Mouse (Mus musculus): ENCODE data around the gene Bloc1s3. TPM values are rescaled to one million over a fixed set of nuclear protein-coding genes. Genes with fewer than 3 reads are reported as not detected.

Bloc1s3 gene
- polyA plus RNA-seq, 2 experiments from 2014 or later = 0.90 to 0.91 TPM

Other genes starting within 250 kb of the Bloc1s3 start
- 100 to 1,000 TPM in 1 of 2 experiments, 10 to 100 TPM in 1; 96.0 to 113 TPM for gene Vasp, start 236.6 kb downstream of the Bloc1s3 start, polyA plus RNA-seq (2017; shearing (Covaris generic))
- gene Ppm1n, start 228.3 kb downstream of the Bloc1s3 start, polyA plus RNA-seq (2017; shearing (Covaris generic)) = 1 to 10 TPM; 1.1 to 1.2 TPM
- gene Rtn2, start 225.7 kb downstream of the Bloc1s3 start, polyA plus RNA-seq (2017; shearing (Covaris generic)) = not detected
- gene Fosb, start 198.3 kb downstream of the Bloc1s3 start, polyA plus RNA-seq (2017; shearing (Covaris generic)) = 1 to 10 TPM in 1 of 2 experiments, under 1 TPM in 1; 0.79 to 1.1 TPM
- gene Ercc1, start 163.6 kb downstream of the Bloc1s3 start, polyA plus RNA-seq (2017; shearing (Covaris generic)) = 10 to 100 TPM; 61.1 to 72.3 TPM
- 10 to 100 TPM; 19.4 to 20.2 TPM for gene Cd3eap, start 148.9 kb downstream of the Bloc1s3 start, polyA plus RNA-seq (2017; shearing (Covaris generic))
- gene Ppp1r13l, start 148.6 kb downstream of the Bloc1s3 start, polyA plus RNA-seq (2017; shearing (Covaris generic)) = under 1 TPM in 1 of 2 experiments, not detected in 1; 0.17 TPM
- gene Ercc2, start 126.4 kb downstream of the Bloc1s3 start, polyA plus RNA-seq (2017; shearing (Covaris generic)) = 10 to 100 TPM in 1 of 2 experiments, 1 to 10 TPM in 1; 4.7 to 10.8 TPM
- 1 to 10 TPM; 3.1 to 6.0 TPM for gene Klc3, start 104.3 kb downstream of the Bloc1s3 start, polyA plus RNA-seq (2017; shearing (Covaris generic))
- under 1 TPM in 1 of 2 experiments, not detected in 1; 0.34 TPM for gene Ckm, start 103.6 kb downstream of the Bloc1s3 start, polyA plus RNA-seq (2017; shearing (Covaris generic))
- 1 to 10 TPM; 1.2 to 2.7 TPM for gene Mark4, start 49.5 kb downstream of the Bloc1s3 start, polyA plus RNA-seq (2017; shearing (Covaris generic))
- not detected for gene Exoc3l2, start 45.0 kb downstream of the Bloc1s3 start, polyA plus RNA-seq (2017; shearing (Covaris generic))
- 10 to 100 TPM; 38.7 to 44.6 TPM for gene Trappc6a, start within 50 bp of the Bloc1s3 start, polyA plus RNA-seq (2017; shearing (Covaris generic))
- gene Nkpd1, start 9.5 kb upstream of the Bloc1s3 start, polyA plus RNA-seq (2017; shearing (Covaris generic)) = not detected
- gene Ppp1r37, start 54.7 kb upstream of the Bloc1s3 start, polyA plus RNA-seq (2017; shearing (Covaris generic)) = 1 to 10 TPM; 3.2 TPM
- gene Zfp296, start 68.9 kb upstream of the Bloc1s3 start, polyA plus RNA-seq (2017; shearing (Covaris generic)) = 1 to 10 TPM in 1 of 2 experiments, under 1 TPM in 1; 0.46 to 2.3 TPM
- gene Gemin7, start 69.2 kb upstream of the Bloc1s3 start, polyA plus RNA-seq (2017; shearing (Covaris generic)) = 10 to 100 TPM; 88.3 to 91.8 TPM
- gene Clasrp, start 96.1 kb upstream of the Bloc1s3 start, polyA plus RNA-seq (2017; shearing (Covaris generic)) = 1 to 10 TPM; 8.4 to 9.7 TPM
- gene Relb, start 121.1 kb upstream of the Bloc1s3 start, polyA plus RNA-seq (2017; shearing (Covaris generic)) = 10 to 100 TPM; 12.6 to 14.5 TPM
- 10 to 100 TPM; 35.4 to 40.9 TPM for gene Clptm1, start 156.7 kb upstream of the Bloc1s3 start, polyA plus RNA-seq (2017; shearing (Covaris generic))
- not detected for gene Apoc2, start 169.6 kb upstream of the Bloc1s3 start, polyA plus RNA-seq (2017; shearing (Covaris generic))
- gene Gm44805, start 173.1 kb upstream of the Bloc1s3 start, polyA plus RNA-seq (2017; shearing (Covaris generic)) = not detected
- under 1 TPM in 1 of 2 experiments, not detected in 1; 0.44 TPM for gene Apoc4, start 173.1 kb upstream of the Bloc1s3 start, polyA plus RNA-seq (2017; shearing (Covaris generic))
- not detected for gene Apoc1, start 184.3 kb upstream of the Bloc1s3 start, polyA plus RNA-seq (2017; shearing (Covaris generic))
- gene Apoe, start 190.8 kb upstream of the Bloc1s3 start, polyA plus RNA-seq (2017; shearing (Covaris generic)) = 10 to 100 TPM in 1 of 2 experiments, 1 to 10 TPM in 1; 4.1 to 16.0 TPM
- gene Tomm40, start 207.1 kb upstream of the Bloc1s3 start, polyA plus RNA-seq (2017; shearing (Covaris generic)) = 10 to 100 TPM in 1 of 2 experiments, 1 to 10 TPM in 1; 5.7 to 11.7 TPM
- gene Nectin2, start 242.1 kb upstream of the Bloc1s3 start, polyA plus RNA-seq (2017; shearing (Covaris generic)) = under 1 TPM in 1 of 2 experiments, not detected in 1; 0.56 TPM